Mouse (Mus musculus) retina, postnatal 1 day (tissue): ENCODE data around the gene Skor1.
A peak's percentile ranks its signal among the peaks of the same experiment; 100 is the strongest.

Experiments
- DNase-seq: peaks from one replicate; pipeline ENCODE4 v3.0.0-alpha.2; 2012

Gene Skor1

DNA sequence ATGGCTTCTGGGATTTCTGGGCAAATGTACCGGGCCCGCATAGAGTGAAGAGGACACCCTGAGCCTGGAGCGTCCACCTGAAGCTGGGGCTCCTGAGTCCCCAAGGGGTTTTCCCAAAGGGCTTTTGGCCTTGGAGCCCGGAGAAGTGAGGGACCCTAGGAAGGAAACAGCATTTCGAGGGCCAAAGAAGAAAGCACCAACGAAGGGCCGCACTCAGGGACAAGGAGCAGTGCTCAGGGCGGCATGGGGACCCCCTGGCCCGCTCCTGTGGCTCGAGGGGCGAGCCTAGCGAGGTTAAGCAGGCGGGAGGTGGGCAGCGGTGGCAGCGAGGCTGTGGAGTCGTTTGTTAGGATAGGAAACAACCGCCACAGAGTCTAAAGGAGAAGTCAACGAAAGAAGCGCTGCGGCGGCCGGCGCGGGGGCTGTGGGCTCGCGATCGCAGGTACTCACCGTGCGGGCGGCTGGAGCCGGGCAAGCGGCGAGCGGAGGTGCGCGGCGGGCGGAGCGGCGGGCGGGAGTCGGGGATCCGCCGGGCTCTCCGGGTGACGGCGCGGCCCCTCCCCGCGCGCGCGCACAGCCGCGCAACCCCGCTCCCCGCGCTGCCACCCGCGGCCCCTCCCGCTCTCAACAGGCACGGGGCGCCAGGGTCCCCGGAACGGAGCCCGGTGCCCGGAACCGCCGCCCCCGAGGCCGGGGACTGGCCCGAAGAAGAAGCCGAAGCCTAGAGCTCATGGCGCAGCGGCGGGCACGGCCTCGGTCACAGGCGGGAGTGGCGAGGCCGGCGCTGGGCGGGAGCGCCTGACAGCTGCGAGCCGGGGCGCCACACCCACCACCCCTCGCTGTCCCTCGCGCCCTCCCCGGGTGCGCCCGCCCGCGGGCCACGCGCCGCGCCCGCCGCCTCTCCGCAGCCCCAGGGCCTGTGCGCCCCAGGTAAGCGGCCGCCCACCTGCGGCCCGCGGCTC, at the start of gene Skor1:
Gene Skor1, minus strand, starts transcription at position 552 of the 962 bp plus-strand sequence.
- DNase-seq, result peak; percentile 58

DNA sequence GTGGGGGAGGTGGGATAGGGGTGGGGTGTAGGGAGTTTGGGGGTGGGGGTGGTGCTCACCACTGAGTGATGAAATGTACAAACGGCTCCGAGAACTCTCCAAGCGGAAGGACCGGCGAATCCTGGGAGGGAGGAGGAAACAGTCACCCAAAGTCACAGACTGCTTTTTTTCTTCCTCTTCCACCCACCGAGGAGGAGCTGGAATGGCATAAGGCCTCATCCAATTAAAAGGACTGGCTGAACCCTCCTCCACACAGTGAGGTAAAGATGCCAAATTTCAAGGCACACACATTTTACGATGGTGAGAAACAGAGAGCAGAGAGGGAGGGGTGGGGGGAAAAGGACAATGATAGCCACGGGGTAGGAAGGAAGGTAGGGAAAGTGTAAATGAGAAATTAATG, 48.5 kb upstream of the Skor1 start:
- DNase-seq, result peak; percentile 58

- DNase-seq, result peak; percentile 67
These were observed 47.4 kb upstream of the Skor1 start for GRCm38 (mm10) chr9:63196114-63196682.

- DNase-seq, result peak; percentile 79
These were observed 46.8 kb upstream of the Skor1 start for GRCm38 (mm10) chr9:63195523-63195922.

- DNase-seq, result no peak
These were observed 46.0 kb upstream of the Skor1 start for GRCm38 (mm10) chr9:63194791-63195190.

GRCm38 (mm10) chr9:63192809-63193208, 44.0 kb upstream of the Skor1 start:
- DNase-seq, result no peak

DNA sequence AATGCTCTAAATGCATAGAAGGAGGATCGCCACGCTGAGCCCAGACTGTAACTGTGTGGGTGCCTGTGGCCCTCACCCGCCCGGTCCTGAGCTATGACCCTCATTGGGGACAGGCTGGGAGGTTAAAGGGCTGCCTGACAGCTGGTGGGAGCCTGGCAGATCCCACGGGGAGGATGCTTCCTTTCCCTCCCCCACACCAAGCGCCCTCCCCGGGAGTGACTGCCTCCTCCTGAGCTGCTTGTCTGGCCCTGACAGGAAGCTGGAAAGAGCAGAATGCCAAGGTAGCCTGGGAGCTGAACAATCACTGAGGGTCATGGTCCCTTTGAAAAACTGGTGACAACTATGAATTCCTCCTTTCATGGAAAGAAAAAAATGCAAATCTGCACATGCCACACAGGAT, 38.5 kb upstream of the Skor1 start:
- peak; percentile 35 for DNase-seq

GRCm38 (mm10) chr9:63185249-63185648, 36.5 kb upstream of the Skor1 start:
- DNase-seq, result no peak

- DNase-seq, result no peak
These were observed 35.1 kb upstream of the Skor1 start for GRCm38 (mm10) chr9:63183864-63184263.

GRCm38 (mm10) chr9:63182306-63182960, 33.7 kb upstream of the Skor1 start:
- DNase-seq, result peak; percentile 69

DNA sequence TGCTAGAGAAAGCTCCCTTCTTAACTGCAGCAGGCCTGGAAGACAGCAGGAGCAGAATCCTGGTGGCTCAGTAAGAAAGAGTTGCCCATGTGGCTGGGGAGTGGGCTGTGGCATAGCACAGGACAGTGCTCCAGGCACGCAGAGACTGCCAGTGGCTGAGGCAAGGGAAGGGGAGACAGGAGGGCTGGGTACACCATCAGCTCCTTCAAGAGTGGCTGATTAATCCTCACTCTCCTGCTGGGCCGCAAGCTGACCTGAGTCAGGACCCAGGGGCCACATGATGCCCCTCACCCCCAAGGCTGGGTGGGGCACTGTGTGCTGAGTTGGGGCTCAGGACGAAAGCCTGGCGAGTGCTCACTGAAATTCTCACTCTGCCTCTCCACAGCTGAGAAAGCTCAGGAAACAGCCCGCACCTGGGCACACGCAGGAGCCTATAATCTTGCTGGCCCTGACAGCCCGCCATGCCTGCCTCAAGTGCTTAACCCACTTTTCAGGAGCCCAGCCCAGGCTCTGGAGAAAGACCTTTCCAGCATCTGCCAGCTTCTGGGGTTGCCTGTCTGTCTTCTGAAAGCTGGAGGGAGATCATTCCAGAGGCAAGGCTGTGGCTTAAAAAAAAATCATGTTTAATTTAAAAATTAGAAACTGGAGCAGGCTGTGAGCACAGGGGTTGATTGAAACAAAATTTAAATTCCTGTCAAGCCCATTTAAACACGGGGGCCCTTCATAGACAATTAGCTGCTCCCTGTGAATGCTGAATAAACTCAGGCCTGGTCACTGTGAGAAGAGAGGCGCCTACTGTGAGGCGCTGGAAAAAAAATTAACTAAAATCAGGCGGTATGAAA, 32.8 kb upstream of the Skor1 start:
- DNase-seq, result peak; percentile 66

DNA sequence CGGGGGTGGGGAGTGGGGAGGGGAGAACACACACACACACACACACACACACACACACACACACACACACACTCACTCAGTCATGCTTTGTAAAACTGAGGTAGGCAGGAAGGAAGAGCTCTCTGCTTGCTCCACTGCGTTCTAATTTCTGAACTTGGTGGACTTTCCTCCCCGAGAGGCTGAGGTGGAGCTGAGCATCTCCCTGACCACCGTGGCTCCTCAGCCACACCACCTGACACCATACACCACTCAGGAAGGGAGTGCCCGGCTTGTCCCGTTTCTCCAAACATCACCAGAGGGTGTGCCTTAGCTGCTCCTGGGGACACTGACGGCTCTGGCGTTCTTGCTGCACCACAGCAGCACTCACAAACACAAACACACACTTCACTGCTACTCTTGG, 29.5 kb upstream of the Skor1 start:
- DNase-seq, result no peak

- no peak for DNase-seq
These were observed 25.4 kb upstream of the Skor1 start for GRCm38 (mm10) chr9:63174001-63174721.

DNA sequence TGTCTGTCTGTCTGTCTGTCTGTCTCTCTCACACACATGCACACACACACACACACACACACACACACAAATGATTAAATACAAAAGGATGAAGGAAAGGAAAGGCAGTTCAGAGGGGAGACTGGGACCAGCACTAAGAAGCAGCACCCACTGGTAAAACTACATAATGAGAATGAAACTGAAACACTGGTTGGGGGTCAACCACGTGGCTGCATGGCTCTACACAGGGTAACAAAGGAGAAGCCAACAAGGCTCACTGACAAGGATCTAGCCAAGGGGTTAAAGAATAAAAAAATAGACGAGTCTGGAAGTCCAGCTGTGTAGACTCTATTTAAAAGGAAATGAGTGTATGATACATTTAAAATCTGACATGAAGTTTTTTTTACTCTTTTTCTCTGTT, 23.2 kb upstream of the Skor1 start:
- DNase-seq, result no peak

- no peak for DNase-seq
These were observed 20.4 kb upstream of the Skor1 start for GRCm38 (mm10) chr9:63169127-63169526.

GRCm38 (mm10) chr9:63165070-63165469, 16.3 kb upstream of the Skor1 start:
- peak; percentile 66 for DNase-seq

- peak; percentile 21 for DNase-seq
These were observed 15.0 kb upstream of the Skor1 start for GRCm38 (mm10) chr9:63163756-63164155.

DNA sequence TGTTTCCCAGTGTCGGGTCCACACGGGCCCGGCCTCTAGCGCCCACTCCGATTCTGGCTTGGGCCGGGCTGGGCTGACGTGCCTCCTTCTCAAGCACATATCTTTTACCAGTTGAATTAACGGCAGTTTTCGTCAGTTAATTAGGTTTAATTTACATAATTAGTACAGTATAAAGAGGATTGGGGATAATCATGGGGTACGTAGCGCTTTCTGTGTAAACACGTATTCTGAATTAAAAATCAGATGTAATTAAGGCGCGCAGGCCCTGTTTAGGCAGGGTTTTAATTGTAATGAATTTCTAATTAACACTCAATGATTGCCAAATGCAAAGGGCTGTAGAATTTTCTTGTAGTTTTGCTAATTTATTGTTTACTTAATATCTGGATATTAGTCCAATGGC, 3.2 kb upstream of the Skor1 start:
- DNase-seq, result no peak

DNA sequence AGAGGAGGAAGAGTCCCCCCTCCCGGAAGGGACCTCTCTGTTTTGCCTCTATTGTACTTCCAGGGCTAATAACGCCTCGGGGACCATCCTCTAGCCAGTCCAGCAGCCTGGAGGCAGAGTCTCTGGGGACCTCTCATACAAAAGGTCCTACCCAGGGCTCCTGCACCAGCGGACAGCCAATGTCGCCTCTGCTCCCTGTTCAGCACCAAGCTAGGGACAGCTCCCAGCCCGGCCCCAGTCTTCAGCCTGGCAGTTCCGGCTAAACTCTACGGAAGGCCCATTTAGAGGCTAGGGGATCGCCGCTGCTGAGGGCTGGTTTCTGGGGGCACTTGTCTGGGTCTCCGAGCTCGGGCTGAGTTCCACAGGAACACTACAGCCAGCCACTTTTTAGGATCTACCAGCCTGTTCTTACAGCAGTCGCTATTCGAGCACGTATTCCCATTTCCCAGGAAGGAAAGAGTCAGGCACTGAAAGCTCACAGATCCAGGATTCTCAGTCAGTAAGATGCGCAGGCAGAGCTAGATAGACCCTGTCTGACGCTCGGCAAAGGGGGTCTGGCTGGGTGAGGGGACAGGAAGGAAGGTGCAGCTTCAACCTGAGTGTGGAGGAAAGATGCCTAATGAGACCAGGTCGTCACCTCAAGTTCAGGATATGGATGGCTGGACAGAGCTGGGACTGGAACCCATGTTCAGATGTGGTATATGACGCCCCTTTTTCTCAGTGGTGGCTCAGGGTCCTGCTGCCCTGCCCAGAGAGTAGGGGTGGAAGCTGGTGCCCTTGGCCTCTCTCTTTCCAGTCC, 2.5 kb upstream of the Skor1 start:
- DNase-seq, result peak; percentile 86

- no peak for DNase-seq
These were observed 1.5 kb upstream of the Skor1 start for GRCm38 (mm10) chr9:63150086-63150800.

- peak; percentile 21 for DNase-seq
These were observed 608 bp upstream of the Skor1 start for GRCm38 (mm10) chr9:63149372-63149766.
